Mouse (Mus musculus) ES-E14 (cell line): Measurements from ENCODE around the gene Zan.

Source experiments
- CHD2 ChIP-seq: IDR thresholded peaks from 2 replicates; pipeline ENCODE4 v1.6.1; 2014; ENCODE audit warnings: mild to moderate bottlenecking, low read depth, low read length, inconsistent platforms
- MAFK ChIP-seq: IDR thresholded peaks from 2 replicates; pipeline ENCODE4 v1.6.1; 2014; ENCODE audit warnings: mild to moderate bottlenecking, low read depth, low read length, inconsistent platforms; ENCODE audit not compliant: insufficient read depth
- ZC3H11A ChIP-seq: IDR thresholded peaks from 2 replicates; pipeline ENCODE4 v1.6.1; 2012; ENCODE audit warnings: low read depth, mild to moderate bottlenecking, inconsistent platforms, low read length, borderline replicate concordance
- ZNF384 ChIP-seq: IDR thresholded peaks from 2 replicates; pipeline ENCODE4 v1.6.1; 2012; ENCODE audit warnings: low read depth, low read length, inconsistent platforms

GRCm38 (mm10) chr5:137339290-137339979, 137.4 kb downstream of the Zan start:
- TF ChIP-seq ZNF384, result no peak
- no peak for TF ChIP-seq MAFK
- no peak for TF ChIP-seq CHD2
- TF ChIP-seq ZC3H11A, result no peak
